Mouse (Mus musculus) MEL (cell line): ENCODE results near the gene Elobl.
A peak's percentile ranks its signal among the peaks of the same experiment; 100 is the strongest.

ENCODE experiments used
- CHD1 ChIP-seq: IDR thresholded peaks from 2 replicates; pipeline ENCODE4 v1.6.1; 2012; ENCODE audit warnings: low read depth, mild to moderate bottlenecking, inconsistent platforms, low read length, improper control_type of control experiment
- CTCF ChIP-seq, 3 experiments: IDR thresholded peaks in 2 of 3; conservative IDR thresholded peaks in 1 of 3; 2 replicates each; pipeline ENCODE4 v1.5.1; 2011 to 2012; ENCODE audit warnings: low read length in 3 of 3, low read depth in 2 of 3, mild to moderate bottlenecking in 2 of 3, improper control_type of control experiment in 1 of 3, inconsistent platforms in 1 of 3, mixed read lengths in 1 of 3, moderate library complexity in 1 of 3; ENCODE audit not compliant: control insufficient read depth in 1 of 3, insufficient read depth in 1 of 3, poor library complexity in 1 of 3, severe bottlenecking in 1 of 3
- EP300 ChIP-seq, 2 experiments: IDR thresholded peaks; 2 replicates each; pipeline ENCODE4 v1.6.1; 2011; ENCODE audit warnings: improper control_type of control experiment in 2 of 2, low read length in 2 of 2, low read depth in 1 of 2, mild to moderate bottlenecking in 1 of 2
- MAFK ChIP-seq: IDR thresholded peaks from 2 replicates; pipeline ENCODE4 v1.6.1; 2011; ENCODE audit warnings: low read depth, mild to moderate bottlenecking, low read length, improper control_type of control experiment, borderline replicate concordance
- MXI1 ChIP-seq: IDR thresholded peaks from 2 replicates; pipeline ENCODE4 v1.6.1; 2011; ENCODE audit warnings: mild to moderate bottlenecking, low read depth, low read length, improper control_type of control experiment
- POLR2A ChIP-seq, 2 experiments: IDR thresholded peaks; 2 replicates each; pipeline ENCODE4 v1.6.1; 2011 to 2012; ENCODE audit warnings: low read length in 2 of 2, mild to moderate bottlenecking in 2 of 2, control low read depth in 1 of 2, improper control_type of control experiment in 1 of 2, low read depth in 1 of 2, moderate library complexity in 1 of 2; ENCODE audit not compliant: control insufficient read depth in 1 of 2, insufficient read depth in 1 of 2, poor library complexity in 1 of 2
- SIN3A ChIP-seq: IDR thresholded peaks from 2 replicates; pipeline ENCODE4 v1.6.1; 2012; ENCODE audit warnings: low read length, improper control_type of control experiment, inconsistent platforms
- SMC3 ChIP-seq: IDR thresholded peaks from 2 replicates; pipeline ENCODE4 v1.6.1; 2011; ENCODE audit warnings: low read depth, low read length, improper control_type of control experiment

GRCm38 (mm10) chr11:88989530-88989929 is 22.8 kb upstream of the Elobl start:
- TF ChIP-seq MAFK, result no peak
- peak; percentile 11 to 49 (median 15); a peak in 2 of 6 replicates for TF ChIP-seq CTCF (IDR thresholded peaks at IDR 0.05 in 2 of 3, conservative IDR thresholded peaks at IDR 0.05 in 1 of 3; ENCODE audit: control insufficient read depth in 1 of 3, insufficient read depth in 1 of 3, low read depth in 2 of 3, low read length in 3 of 3, poor library complexity in 1 of 3, severe bottlenecking in 1 of 3)
- TF ChIP-seq SMC3, result peak; percentile 38; the same call in 1 of the 2 replicates
- no peak for TF ChIP-seq POLR2A (IDR thresholded peaks at IDR 0.05; ENCODE audit: control insufficient read depth in 1 of 2, insufficient read depth in 1 of 2, low read depth in 1 of 2, low read length in 2 of 2, poor library complexity in 1 of 2)
- TF ChIP-seq CHD1, result no peak
- TF ChIP-seq EP300 (IDR thresholded peaks at IDR 0.05; ENCODE audit: low read depth in 1 of 2, low read length in 2 of 2), result no peak
- TF ChIP-seq MXI1, result no peak
- TF ChIP-seq SIN3A, result no peak
